Mouse (Mus musculus) cerebellum, adult 2 months (tissue): ENCODE measurements around the gene Ifitm1.

Experiments
- CTCF ChIP-seq: fragments of 200-500 bp; IDR thresholded peaks from 2 replicates; pipeline ENCODE4 v1.5.1; 2011; ENCODE audit warnings: low read depth, mild to moderate bottlenecking, control low read depth, low read length, moderate library complexity, borderline replicate concordance; ENCODE audit not compliant: insufficient read depth
- POLR2A ChIP-seq: fragments of 200-500 bp; IDR thresholded peaks from 2 replicates; pipeline ENCODE4 v1.6.1; 2011; ENCODE audit warnings: low read length, control low read depth, borderline replicate concordance; ENCODE audit not compliant: insufficient read depth

GRCm38 (mm10) chr7:140975465-140975864 is 8.4 kb downstream of the Ifitm1 start:
- TF ChIP-seq POLR2A (no peak), CTCF (no peak)
